Mouse (Mus musculus): ENCODE results near the gene Ccdc88a. TPM values are rescaled to one million over a fixed set of nuclear protein-coding genes. Genes with fewer than 3 reads are reported as not detected.
A peak's percentile ranks its signal among the peaks of the same experiment; 100 is the strongest.
"Not testable (repeated sequence)": the region's sequence is repeated elsewhere in the genome, so short reads cannot be mapped to it uniquely, and the experiment has no call there.

Gene Ccdc88a
- total RNA-seq, 2 experiments from 2014 or later, result 94.6 to 105 TPM

- not testable (repeated sequence) for DNase-seq (ENCODE audit: extremely low spot score in 1 of 2, low spot score in 2 of 2)
- intact Hi-C loops (cut with DNase I), result loop anchor here (5.0 to 10.0 kb wide), 2 partner anchors 167 to 340 kb away; no protein-coding TSS in a partner anchor
These were observed 171.8 kb downstream of the Ccdc88a start for GRCm38 (mm10) chr11:29545150-29545752.

DNA sequence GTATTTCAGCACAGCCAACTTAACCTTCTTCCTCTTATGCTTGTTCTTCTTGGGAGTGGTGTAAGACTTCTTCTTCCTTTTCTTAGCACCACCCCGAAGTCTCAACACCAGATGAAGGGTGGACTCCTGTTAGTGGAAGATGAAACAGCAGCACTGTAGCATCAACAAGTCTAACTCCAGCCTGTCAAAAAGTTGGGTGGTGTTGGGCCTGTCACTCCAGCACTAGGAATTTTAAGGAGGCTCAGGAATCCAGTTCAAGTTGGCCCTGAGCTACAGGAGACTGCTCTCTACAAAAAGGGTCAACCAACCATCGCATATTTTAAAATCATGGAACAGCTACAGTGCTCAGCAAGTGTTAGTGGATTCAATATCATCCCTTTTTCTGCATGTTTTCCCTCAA, 172.8 kb downstream of the Ccdc88a start:
- intact Hi-C loops (cut with DNase I), result loop anchor here (5.0 to 10.0 kb wide), 2 partner anchors 166 to 339 kb away; no protein-coding TSS in a partner anchor
- not testable (repeated sequence) for DNase-seq (ENCODE audit: extremely low spot score in 1 of 2, low spot score in 2 of 2)

DNA sequence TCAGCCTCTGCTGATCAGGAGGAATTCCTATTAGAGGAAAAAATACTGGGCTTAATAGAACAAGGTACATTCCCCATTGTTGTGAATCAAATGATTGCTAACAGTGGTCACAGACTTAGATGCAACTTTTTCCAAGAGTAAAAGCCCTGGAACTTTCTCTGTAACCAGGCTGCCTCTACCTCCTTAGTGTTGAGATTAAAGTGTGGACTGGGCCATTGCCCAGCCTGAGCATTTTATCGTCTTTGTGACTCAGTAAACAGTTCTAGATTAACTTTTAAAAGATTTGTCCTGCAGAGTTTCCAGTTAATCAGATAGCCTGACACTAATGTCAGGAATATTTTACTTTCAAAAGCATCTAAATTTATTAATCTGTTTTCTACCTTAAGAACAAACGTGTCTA, 173.3 kb downstream of the Ccdc88a start:
- intact Hi-C loops (cut with DNase I), result loop anchor here (1.0 to 10.0 kb wide), 3 partner anchors 147 to 338 kb away; no protein-coding TSS in a partner anchor

GRCm38 (mm10) chr11:29547249-29547751, 173.8 kb downstream of the Ccdc88a start:
- intact Hi-C loops (cut with DNase I), result loop anchor here (1.0 to 10.0 kb wide), 3 partner anchors 146 to 338 kb away; no protein-coding TSS in a partner anchor
- DNase-seq (ENCODE audit: extremely low spot score in 1 of 2, low spot score in 2 of 2), result peak in 1 of 2 experiments; percentile 31

More for the DNA sequence above, 173.3 kb downstream of the Ccdc88a start:
- no peak for DNase-seq (ENCODE audit: extremely low spot score in 1 of 2, low spot score in 2 of 2)

DNA sequence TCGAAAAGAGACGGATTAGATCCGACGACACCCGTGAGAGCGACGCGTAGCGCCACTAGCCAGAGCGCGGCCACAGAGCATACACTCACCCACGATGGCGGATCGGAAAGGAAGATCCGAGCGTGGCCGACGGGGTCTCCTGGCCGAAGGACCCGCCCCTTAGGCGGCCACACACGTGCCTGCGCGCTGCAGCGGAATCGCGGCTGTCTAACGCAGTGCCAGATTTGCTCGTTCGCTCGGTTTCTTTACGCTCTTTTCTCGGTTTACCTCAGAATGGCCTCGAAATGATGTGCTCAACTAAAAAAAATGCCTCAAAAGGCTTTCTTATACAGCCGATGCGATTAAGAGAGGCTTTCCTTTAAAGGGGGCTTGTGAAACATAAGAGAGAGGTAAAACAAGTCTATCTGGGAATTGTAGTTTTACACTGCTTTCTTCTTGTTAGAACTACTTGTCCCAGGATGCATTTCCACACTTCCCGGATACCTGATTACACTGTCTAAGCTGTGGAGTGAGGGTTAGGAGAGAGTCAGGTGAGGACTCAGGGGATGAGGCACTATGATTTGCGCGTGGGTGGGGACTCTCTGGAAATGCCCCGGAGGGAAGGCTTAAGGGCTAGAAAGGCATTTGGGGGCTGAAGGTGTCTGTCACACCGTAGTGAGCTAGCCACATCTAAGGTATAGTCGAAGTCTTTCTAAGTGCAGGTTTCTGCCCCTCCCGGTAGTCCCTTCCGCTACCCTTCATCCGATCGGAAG, 174.5 kb downstream of the Ccdc88a start, which contains the start of the genes Clhc1 and Rps27a:
Gene Clhc1, plus strand, starts transcription at position 199 of the 752 bp plus-strand sequence.
Gene Rps27a, minus strand, starts transcription at position 358 of the 752 bp plus-strand sequence.
- intact Hi-C loops (cut with DNase I), result loop anchor here (1.0 to 10.0 kb wide), 3 partner anchors 145 to 337 kb away; no protein-coding TSS in a partner anchor
- peak; percentile 86 to 95 for DNase-seq (ENCODE audit: extremely low spot score in 1 of 2, low spot score in 2 of 2)

- intact Hi-C loops (cut with DNase I), result loop anchor here (5.0 to 10.0 kb wide), 2 partner anchors 164 to 336 kb away; no protein-coding TSS in a partner anchor
These were observed 175.3 kb downstream of the Ccdc88a start for GRCm38 (mm10) chr11:29548504-29549424.

GRCm38 (mm10) chr11:29549425-29549778, 175.9 kb downstream of the Ccdc88a start:
- DNase-seq (ENCODE audit: extremely low spot score in 1 of 2, low spot score in 2 of 2), result no peak
- intact Hi-C loops (cut with DNase I), result loop anchor here (5.0 to 10.0 kb wide), 2 partner anchors 163 to 335 kb away; no protein-coding TSS in a partner anchor

More at GRCm38 (mm10) chr11:29548504-29549424, 175.3 kb downstream of the Ccdc88a start:
- peak in 1 of 2 experiments; percentile 10 for DNase-seq (ENCODE audit: extremely low spot score in 1 of 2, low spot score in 2 of 2)

Other genes with a start within 250 kb of the Ccdc88a start
- 10 to 100 TPM; 24.9 to 30.1 TPM for gene Pnpt1, start 242.9 kb upstream of the Ccdc88a start, total RNA-seq (2021)
- 10 to 100 TPM; 46.0 to 50.4 TPM for gene Ppp4r3b, start 200.8 kb upstream of the Ccdc88a start, total RNA-seq (2021)
- 100 to 1,000 TPM; 130 to 141 TPM for gene Cfap36, start 126.2 kb upstream of the Ccdc88a start, total RNA-seq (2021)
- 1 to 10 TPM; 2.8 to 3.7 TPM for gene Prorsd1, start 141.4 kb downstream of the Ccdc88a start, total RNA-seq (2021)
- 10 to 100 TPM; 29.6 to 34.2 TPM for gene Mtif2, start 152.8 kb downstream of the Ccdc88a start, total RNA-seq (2021)
- under 1 TPM in 1 of 2 experiments, not detected in 1; 0.59 TPM for gene Clhc1, start 174.3 kb downstream of the Ccdc88a start, total RNA-seq (2021)
- 100 to 1,000 TPM; 509 TPM for gene Rps27a, start 174.5 kb downstream of the Ccdc88a start, total RNA-seq (2021)

Measured in left cerebral cortex, postnatal 10 days (tissue).